Mouse (Mus musculus) lung, postnatal 10 days (tissue): ENCODE measurements around the gene Hba-a2.
"Not testable (repeated sequence)": the region's sequence is repeated elsewhere in the genome, so short reads cannot be mapped to it uniquely, and the experiment has no call there.

Experiments
- DNase-seq: peaks from one replicate; pipeline ENCODE4 v3.0.0; 2021

Gene Hba-a2

DNA sequence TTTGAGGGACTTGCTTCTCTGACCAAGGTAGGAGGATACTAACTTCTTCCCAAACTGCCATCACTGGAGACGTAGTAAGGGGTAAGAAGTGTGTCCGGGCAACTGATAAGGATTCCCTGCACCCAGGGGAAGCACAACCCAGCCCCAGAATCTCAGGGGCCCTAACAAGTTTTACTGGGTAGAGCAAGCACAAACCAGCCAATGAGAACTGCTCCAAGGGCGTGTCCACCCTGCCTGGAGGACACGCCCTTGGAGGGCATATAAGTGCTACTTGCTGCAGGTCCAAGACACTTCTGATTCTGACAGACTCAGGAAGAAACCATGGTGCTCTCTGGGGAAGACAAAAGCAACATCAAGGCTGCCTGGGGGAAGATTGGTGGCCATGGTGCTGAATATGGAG is at the start of gene Hba-a2:
Gene Hba-a2 (plus strand): TSS at position 287 of the 400 bp plus-strand sequence.
- not testable (repeated sequence) for DNase-seq

DNA sequence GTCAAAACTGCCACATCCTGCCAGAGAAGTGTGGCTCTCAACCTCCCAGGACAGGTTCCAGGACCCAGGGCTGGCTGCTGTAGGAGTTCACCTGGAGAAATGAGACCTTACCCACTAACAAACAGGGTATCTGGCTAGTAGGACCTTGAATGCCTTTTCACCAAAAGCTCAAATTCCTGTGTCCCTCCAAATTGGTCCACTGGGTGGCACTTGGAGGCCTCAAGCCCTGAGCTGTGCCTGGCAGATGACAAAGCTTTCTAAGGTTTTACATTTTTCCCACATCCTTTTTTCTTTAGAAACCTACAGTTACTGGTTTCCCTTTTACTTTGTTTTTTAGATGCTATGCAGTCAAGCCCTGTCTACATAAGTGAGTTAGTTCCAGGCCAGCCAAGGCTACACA is 49.2 kb upstream of the Hba-a2 start:
- DNase-seq = no peak

DNA sequence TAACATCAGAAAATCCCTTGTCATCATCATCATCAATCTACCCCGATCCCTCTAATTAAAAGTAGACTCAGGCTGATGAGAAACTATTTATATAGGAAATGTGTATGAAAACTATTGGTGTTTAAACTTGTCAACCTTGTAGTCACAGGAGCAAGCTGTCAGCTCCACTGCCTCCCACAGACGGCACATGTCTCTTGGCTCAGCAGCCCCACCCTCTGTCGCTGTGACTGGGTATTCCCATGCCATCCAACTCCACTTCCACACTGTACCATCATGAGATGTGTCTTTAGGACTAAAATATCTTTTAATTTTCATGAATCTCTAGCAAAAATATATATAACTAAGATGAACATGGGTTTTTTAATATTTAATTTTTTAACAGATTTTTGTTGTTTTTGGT is 47.9 kb upstream of the Hba-a2 start:
- DNase-seq = no peak

DNA sequence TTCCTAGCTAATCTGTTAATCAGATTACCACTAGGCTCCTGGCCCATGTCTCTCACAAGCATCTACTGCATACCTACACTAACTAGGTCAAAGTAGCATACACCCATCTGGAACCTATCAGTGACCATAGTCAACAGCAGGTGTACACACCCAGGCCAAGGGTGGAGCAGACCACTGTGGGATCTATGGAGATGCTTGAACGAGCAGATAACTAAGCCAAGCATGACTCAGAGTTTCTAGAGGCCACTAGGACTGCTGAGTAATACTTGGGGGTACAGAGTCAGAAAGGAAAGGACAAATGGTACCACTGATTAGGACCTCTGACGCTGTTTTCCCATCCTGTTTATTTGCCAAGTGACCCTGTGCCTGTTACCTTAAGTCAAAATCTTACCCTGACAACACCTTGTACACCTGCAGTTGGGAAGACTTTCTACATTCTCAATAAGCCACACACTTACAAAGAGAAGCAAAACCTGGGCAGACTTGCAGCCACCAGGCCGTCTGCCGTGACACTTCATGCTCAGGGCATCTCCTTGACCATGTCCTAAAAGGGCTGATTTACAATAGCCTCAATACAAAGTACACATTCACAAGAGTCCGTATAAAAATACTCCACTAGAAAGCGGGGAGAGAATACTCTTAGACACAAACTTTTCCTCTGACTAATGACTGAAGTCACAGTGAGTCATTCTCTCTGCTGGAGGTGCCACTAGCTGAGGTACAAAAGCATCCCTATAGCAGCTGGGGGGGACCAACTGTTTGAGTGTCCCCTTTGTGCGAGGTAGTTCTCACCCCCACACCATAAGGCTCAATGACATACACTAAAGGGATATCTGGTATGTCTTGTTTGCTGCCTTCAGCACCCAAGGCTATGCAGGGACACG is 45.2 kb upstream of the Hba-a2 start:
- no peak for DNase-seq

DNA sequence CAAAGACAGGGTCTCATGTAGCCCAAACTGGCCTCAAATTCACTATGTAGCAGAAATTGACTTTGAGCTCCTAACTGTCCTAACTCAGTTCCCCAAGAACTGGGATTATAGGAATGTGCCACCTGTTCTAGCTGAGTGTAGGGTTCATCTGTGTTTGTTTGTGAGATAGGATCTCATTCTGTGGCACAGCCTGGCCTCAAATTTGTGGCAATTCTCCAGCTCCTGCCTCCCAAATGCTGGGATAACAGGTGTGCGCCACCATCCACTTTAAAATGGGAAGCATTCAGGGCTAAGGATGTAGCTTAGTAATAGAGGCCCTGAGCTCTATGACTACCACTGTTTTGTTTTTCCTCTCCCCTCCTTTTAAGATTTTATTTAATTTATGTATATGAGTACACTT is 43.2 kb upstream of the Hba-a2 start:
- no peak for DNase-seq

DNA sequence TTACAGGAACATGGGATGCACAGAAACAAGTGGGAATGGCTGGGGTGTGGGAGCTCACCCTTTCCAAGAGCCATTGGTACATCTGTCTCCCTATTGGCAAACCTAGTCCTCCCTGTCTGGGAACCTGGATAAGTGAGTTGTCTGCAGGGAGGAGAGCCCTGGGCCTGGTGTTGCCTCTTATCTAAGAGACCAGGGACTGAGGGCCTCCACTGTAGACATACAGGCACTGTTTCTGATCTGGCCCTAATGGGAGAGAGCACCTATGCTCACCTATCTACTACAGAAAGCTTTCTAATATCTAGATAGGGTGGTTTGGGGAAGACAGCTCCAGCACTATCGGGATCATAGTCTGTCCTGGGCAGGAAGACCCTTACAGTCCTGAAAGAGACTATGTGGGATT is 40.1 kb upstream of the Hba-a2 start:
- DNase-seq = no peak

DNA sequence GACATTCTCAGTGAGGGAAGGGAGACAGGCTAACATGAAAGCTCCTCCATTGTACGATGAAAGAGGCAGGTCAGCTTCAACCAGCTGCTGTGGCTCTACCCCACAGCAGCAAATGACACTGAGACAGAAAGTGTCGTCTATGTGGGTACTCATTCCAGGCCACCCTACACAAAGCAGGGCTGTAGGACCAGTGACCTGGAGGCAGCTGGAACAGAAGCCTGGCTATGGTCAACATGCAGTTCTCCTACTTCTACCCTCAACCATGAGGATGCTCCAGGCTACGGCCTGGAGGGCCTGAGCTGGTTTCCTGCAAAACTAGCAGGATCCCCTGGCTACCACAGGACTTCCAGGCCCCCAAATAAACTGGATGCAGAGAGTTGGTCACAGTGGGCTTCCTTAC is 39.7 kb upstream of the Hba-a2 start:
- DNase-seq = no peak

DNA sequence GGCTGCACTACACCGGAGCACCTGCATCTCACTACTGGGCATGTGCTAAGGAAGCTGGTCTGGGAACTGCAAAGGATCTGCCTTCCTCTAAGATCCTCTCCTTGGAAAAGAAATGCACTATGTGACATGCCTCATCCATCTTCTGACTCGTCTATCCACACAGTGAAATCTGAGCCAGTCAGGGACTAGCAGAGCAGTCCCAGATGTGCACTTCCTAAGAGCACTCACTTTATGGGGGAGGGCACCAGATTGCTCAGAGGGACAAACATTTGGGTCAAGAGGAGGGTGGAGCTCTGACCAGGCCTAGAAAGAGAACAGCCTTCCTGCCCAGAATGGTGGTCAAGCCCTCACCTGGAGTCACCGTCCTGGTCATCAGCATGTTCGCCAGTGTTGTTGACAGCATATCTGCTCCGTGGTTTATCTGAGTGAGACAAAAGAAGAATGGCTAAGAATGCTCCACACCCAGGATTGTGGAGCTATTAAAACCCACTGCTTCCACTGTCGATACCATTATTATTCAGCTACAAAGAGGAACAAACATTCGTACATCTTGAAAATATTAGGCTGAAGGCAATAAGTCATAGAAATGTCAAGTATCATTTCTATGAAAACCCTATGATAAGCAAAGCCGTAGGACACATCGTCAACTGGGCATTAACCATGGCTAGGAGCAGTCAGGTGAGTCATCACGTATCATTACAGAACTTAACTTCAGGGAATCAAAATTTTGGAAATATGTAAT is 33.4 kb upstream of the Hba-a2 start:
- DNase-seq = no peak

DNA sequence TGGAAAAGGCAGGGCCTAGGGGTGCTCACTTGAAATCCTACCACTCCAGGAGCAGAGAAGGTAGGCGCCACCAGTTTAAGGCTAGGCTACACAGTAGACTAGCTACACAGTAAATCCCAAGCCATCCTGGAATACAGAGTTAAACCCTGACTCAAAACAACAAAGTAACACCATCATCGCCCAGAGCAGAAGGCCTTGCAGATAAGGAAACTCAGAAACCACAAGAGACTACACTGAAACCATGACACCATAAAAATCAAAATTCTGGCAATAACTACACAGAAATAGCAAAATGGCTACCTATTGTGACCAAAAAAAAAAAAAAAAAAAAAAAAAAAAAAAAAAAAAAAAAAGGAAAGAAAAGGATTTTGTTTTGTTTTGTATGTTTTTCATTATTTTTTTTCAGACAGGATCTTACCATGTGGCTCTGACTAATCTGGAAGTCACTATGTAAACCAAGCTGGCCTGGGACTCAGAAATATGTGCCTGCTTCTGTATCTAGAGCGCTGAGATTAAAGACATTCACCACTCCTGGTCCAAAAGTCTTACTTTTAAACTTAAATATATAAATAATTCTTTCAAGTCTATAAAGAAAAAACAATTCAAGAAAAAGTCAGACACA is 31.1 kb upstream of the Hba-a2 start:
- DNase-seq = no peak

DNA sequence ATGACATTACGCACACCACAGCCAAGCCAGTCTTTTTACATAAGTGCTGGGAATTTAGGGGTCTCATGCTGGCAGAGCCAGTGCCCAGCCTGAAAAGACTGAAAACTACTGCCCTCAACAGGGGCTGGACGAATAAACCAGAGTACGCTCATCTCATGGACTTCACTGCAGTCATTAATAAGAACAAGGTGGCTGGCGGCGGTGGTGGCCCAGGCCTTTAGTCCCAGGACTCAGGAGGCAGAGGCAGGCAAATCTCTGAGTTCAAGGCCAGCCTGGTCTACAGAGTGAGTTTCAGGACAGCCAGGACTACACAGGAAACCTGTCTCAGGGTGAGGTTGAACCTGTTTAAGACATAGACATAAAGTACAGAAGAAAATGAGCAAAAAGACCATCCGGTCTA is 30.1 kb upstream of the Hba-a2 start:
- DNase-seq = no peak

DNA sequence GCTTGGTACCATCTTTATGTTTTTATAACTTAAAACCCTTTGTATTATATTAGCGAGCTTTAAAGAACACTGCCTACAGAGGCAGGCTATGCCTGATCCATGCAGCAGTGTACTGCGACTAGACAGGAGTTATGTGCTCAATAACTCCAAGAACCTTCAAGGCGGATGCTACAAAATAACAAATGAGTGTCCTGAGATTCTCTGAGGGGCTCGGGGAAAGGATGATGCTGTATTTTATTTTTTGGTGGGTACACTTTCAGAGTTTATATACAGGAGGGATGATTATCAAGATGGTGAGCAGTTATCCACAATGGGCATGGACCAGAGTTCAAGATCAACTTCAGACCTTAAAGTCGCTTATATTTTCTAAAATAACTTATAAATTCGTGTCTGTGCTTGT is 29.5 kb upstream of the Hba-a2 start:
- no peak for DNase-seq

DNA sequence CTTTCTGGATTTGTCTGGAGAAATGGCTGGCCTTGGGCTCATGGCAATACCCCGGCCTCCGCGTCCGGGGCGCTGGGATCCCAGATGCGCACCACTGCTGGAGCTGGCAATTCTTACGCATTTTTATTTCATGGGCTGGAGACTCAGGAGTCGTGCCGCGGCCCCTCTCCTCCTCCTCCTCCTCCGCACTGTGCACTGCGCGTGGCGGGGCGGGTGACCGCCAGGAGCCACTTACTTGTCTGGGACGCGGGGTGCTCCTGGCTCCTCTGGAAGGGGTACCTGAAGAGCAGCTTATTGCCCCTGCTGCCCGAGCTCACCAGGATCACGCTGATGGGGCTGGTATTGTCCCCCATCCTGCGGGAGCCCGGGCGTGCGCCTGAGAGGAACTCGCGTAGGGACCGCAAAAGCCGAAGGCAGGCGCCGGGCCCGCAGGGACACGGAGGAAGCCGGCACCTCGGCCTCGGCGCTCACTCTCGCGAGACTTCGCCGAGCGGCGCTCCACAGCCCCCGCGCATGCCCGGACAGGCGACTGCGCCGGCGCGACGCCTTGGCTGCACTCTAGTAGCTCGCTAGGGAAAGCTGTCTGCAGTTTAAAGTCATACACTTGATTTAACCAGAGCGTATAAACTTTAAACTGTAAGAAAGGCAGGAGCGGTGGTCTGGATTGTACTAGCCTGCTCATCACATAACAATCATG is 29.0 kb upstream of the Hba-a2 start, which contains the start of gene Nprl3:
Gene Nprl3 (minus strand): TSS at position 520 of the 697 bp plus-strand sequence.
- DNase-seq = peak; percentile 98

DNA sequence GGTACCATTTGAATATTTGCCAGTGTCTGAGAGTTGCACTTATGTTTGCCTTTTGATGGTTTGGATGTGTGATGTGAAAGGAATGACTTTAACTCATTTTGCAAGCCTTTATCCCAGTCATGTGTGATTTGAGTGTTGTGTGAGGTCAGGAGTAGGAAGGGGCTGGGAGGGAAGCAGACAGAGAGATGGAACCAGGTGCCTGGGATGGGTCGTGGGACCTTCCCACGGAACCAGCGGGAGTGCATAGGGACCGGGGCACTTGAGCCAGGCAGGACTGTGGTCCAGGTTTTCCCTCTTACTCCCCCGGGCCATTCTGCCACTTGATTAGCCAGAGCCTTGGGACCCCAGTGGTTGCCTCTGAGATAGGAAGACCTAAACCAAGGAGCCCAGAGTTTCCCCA is 28.3 kb upstream of the Hba-a2 start:
- peak; percentile 5 for DNase-seq

DNA sequence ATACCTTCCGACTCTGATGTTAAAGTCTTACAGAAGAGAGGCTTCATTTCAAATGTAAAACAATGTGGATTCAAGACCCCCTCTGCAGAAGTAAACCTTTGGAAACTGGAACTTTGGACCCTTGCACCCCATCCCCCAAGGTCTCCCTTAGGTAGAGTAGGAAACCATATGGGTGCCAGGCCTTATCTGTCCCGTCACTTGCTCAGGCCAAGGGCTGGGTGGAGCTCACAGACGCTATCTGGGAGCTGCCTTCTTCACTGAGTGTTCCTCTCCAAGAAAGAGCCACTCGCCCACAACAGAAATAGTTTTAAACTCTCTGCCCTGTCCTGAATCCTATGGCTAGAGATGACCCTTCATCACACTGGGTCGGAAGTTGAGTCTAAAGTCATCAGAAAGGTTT is 27.3 kb upstream of the Hba-a2 start:
- DNase-seq = no peak

DNA sequence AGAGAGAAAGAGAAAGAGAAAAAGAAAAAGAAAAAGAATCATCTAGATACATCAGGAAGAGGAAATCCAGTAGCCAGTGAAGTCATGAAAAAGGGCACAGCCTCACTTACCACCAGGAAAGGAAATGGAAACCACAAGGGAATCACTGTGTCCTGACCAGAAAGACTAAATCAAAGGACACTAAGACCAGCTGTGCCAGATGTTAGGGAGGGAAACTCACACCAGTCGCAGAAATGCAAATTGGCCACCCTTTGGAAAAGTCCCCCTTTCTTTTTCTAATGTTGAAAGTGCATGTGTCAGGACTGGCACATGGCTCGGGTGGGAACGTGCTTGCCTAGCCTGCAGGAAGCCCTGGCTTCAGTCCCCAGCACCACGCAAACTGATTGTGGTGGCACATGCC is 25.1 kb upstream of the Hba-a2 start:
- DNase-seq = no peak

DNA sequence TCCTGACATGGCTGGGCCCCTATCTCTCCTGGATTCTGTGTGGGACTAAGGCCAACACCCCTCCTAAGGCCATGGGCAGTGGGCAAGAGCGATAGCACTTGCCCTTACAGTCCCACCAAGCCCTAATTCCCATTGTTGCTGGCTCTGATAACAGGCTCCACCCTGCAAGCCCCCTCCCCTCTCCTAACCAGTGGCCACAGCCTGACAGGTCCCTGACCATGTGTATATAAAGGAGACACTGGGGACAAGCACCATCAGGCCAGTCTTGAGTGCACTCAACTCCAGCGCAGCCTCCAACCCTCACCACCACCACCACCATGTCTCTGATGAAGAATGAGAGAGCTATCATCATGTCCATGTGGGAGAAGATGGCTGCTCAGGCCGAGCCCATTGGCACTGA is 19.9 kb upstream of the Hba-a2 start, which contains the start of gene Hba-x:
Gene Hba-x (plus strand): TSS at position 54 of the 400 bp plus-strand sequence.
- DNase-seq = no peak

DNA sequence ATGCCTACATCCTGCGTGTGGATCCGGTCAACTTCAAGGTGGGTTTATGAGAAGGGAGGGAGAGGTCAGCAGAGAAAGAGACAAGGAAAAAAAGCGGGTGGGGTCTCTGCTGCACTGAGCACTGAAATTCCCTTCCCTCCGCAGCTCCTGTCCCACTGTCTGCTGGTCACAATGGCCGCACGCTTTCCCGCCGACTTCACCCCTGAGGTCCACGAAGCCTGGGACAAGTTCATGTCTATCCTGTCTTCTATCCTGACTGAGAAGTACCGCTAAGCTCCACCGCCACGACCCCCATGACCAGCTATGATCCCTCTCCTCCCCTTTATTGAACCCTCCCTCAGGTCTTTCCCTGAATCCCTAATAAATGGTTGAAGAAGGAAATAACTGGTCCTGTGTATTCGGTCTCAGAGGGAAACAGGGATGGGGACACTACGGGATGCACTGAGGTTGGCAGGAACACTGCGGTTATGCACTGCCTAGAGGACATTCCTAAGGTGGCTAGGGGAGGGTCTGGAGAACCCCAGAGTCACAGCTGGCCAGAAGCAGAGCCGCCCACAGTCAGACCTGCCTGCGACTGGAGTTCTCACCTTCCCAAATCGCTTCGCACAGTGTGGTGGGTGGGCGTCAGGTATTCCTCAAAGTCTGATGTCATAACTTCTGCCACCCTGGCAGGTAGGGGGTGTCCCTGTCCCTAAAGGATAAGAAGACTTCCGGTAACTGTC is 18.4 kb upstream of the Hba-a2 start:
- no peak for DNase-seq

DNA sequence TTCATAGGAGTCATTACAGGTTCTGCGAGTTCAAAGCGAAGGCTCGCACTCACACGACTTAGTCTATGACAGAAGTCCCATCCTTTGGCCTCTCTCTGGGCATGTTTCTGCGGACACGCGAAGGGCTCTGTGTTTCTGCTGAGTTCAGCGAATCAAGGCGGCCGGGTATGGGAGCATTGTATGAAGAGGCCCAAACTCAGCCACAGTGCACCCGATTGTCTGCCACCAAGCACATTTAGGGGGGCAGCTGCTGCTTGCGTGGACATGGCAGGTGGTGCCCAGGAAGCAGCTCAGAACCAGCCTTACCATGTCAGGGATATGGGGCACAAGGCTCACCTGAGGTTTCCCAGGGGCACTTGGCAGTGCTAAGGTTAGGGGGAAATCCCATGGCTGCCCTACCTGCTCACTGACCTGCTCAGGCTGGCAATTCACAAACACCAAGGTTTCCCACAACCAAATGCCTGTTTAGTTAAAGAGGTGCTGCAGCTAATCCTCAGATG is 17.8 kb upstream of the Hba-a2 start:
- DNase-seq = no peak

DNA sequence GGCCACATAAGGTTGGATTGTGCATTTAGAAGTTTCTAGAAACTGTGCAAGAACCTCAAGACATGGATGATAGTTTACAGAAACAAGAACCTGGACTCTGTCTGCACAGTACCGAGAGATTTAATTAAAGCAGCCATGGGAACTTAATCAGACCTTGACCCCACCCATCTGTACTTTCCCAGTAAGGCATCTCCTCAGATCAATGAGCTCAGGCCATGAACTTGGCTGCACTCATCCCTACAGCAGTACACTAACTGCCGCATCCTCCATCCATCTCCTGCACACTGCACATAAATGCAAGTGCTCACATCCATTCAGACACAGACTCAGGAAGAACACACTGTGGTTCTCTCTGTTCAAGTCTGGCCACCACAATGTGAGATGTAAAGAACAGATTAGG is 15.6 kb upstream of the Hba-a2 start:
- DNase-seq = no peak

DNA sequence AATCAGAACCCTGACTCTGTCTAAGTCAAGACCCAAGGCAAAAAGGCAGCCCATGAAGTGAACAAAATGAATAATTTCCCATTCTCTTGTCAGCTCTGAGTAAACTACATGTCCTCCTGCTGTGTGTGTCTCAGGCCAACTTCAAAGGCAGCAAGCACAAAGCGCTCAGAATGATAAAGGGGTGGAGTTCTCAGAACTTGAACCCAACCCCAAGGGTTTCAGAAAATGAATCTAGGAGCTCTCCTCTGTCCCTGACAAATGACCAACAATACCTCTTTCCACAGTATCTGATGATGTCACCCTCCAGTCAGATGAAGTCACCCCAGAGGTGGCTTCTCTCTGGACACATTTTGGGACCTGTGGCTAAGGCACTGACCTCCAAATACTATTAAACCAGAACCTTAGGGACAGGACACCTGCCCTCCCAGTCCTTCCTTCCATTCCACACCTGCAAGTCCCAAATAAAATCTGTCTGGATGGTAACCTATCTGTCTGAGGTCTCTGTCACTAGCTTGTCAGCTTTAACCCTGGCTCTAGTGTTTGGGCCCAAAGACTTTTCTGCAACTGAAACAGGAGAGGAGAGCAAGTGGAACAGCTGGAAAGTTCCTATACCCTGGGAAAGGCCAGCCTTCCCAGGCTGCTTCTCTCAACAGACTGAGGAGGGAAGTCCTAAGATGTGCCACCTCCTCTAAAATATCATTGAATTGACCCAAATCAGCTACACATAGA is 14.7 kb upstream of the Hba-a2 start:
- DNase-seq = no peak

DNA sequence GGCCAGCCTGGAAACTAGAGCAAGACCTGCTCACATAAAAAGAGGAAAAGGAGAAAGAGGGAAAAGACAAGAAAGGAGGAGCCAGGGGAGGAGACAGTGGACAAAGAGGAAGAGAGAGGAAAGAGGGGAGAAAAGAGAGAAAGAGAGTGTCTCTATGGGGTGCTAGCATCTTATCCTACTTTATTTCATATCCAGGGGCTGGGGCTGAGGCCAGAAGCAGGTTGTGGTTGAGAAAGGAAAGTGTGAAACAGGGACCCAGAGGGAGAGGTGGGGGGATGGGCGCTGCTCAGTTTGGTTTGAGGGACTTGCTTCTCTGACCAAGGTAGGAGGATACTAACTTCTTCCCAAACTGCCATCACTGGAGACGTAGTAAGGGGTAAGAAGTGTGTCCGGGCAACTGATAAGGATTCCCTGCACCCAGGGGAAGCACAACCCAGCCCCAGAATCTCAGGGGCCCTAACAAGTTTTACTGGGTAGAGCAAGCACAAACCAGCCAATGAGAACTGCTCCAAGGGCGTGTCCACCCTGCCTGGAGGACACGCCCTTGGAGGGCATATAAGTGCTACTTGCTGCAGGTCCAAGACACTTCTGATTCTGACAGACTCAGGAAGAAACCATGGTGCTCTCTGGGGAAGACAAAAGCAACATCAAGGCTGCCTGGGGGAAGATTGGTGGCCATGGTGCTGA is 13.1 kb upstream of the Hba-a2 start, which contains the start of gene Hba-a1:
Gene Hba-a1 (plus strand): TSS at position 421 of the 687 bp plus-strand sequence.
- DNase-seq = not testable (repeated sequence)
